Mouse (Mus musculus): ENCODE measurements around the gene Cga. TPM values are rescaled to one million over a fixed set of nuclear protein-coding genes. Genes with fewer than 3 reads are reported as not detected.

Gene Cga
- not detected in 2 replicates for polyA plus RNA-seq (2012; ENCODE audit: insufficient read depth, insufficient read length, missing spikeins)

DNA sequence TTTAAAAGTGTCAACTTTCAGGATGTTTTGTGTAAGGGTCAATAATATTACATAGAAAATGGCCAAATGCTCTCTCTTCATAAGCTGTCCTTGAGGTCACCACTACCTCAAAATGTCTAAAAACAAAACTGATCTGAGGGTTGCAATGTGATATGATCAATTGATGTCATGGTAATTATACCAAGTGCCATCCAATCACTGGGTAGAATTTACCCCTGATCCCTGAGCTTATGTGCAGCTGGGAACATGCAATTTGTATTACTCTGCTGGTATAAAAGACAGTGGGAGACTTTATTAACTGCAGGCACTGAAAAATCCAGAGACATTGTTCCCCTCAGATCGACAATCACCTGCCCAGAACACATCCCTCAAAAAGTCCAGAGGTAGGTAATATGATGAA lies at the start of gene Cga:
Cga (plus strand) TSS at position 301 of the 400 bp plus-strand sequence.
- Histone ChIP-seq H3K27ac (replicated peaks; ENCODE audit: low read depth, low read length) (no peak within 1 kb of the TSS), H3K4me1 (ENCODE audit: control insufficient read depth, insufficient read depth, insufficient read length, low read length) (no peaks in the 10 kb centered on the region), H3K4me3 (ENCODE audit: insufficient read depth, low read depth, low read length) (no peak within 1 kb of the TSS)

DNA sequence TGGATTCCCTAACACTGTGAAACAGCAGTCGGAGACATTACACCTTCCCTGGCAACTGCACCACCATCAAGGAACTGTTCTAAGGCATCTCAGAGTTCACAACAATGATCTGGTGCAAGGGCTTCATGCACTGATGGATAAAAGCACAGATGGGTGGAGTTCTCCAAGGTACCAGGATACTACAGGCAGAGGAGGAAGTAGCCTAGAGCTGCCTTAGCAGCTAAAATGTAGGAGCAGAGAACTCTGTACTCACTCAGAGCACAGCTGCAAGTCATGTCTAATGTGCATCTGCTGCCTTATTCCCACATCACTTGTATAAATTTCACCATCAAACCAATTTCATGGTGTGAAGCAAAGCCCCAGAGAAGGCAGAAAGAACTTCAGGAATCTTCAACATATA lies 49.7 kb upstream of the Cga start:
- no peak overlapping the region for H3K4me3 ChIP-seq (ENCODE audit: insufficient read depth, low read depth, low read length)
- H3K27ac ChIP-seq (replicated peaks; ENCODE audit: low read depth, low read length), result no peak overlapping the region
- H3K4me1 ChIP-seq (ENCODE audit: control insufficient read depth, insufficient read depth, insufficient read length, low read length), result peaks cover 13% of the 10 kb centered on the region

DNA sequence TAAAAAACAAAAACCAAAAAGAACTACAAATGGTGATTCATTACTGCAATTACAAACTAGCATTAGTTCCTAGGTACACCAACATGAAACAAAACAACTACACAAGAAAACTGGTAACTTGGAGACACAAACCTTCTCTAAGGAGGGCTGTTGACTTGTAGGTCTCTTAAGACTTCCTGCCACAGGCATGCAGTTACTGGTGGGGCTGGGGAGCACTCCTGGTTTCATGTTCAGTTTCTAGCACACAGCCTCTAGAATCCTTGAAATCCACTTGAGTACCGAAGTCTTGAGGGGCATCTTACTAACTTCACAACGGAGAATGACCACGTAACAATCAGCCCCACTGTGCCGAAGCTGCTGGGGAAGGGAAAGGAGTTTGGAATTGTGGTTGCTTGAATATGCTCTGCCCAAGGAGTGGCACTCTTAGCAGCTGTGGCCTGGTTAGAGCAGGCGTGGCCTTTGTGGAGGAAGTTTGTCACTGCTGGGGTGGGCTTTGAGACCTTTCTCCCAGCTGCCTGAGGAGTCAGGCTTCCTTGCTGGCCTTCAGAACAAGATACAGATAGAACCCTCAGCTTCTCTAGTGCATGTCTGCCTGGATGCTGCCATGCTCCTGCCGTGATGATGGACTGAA lies 45.8 kb upstream of the Cga start:
- Histone ChIP-seq H3K4me3 (ENCODE audit: insufficient read depth, low read depth, low read length) (no peak overlapping the region), H3K27ac (replicated peaks; ENCODE audit: low read depth, low read length) (no peak overlapping the region), H3K4me1 (ENCODE audit: control insufficient read depth, insufficient read depth, insufficient read length, low read length) (peaks cover 12% of the 10 kb centered on the region)

GRCm38 (mm10) chr4:34850156-34850555 lies 43.4 kb upstream of the Cga start:
- peaks cover 4% of the 10 kb centered on the region; the same call in 1 of the 2 replicates for H3K4me1 ChIP-seq (ENCODE audit: control insufficient read depth, insufficient read depth, insufficient read length, low read length)
- no peak overlapping the region for H3K27ac ChIP-seq (replicated peaks; ENCODE audit: low read depth, low read length)

GRCm38 (mm10) chr4:34852051-34852450 lies 41.5 kb upstream of the Cga start:
- H3K27ac ChIP-seq (replicated peaks; ENCODE audit: low read depth, low read length), result no peak overlapping the region
- peaks cover 4% of the 10 kb centered on the region; the same call in 1 of the 2 replicates for H3K4me1 ChIP-seq (ENCODE audit: control insufficient read depth, insufficient read depth, insufficient read length, low read length)
- H3K4me3 ChIP-seq (ENCODE audit: insufficient read depth, low read depth, low read length), result no peak overlapping the region

More at GRCm38 (mm10) chr4:34850156-34850555, 43.4 kb upstream of the Cga start:
- no peak overlapping the region for H3K4me3 ChIP-seq (ENCODE audit: insufficient read depth, low read depth, low read length)

DNA sequence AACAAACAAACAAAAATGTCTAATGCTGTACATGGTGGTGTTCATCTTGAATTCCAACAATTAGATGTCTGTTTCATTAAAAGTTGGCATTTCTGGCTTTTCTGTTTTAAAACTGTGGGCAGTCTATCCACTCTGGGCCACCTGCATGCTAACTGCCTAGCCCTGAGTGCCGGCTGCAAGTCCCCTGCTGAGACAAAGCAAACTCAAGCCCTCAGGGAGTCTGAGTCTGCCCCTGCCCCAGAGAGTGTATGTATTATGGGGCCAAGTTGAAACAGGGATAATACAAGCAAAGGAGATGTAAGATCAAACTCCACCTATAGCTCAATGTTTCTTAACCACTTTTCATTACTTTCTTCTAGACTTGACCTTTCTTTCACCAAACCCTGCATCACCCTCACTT lies 37.6 kb upstream of the Cga start:
- H3K4me3 ChIP-seq (ENCODE audit: insufficient read depth, low read depth, low read length), result no peak overlapping the region
- H3K4me1 ChIP-seq (ENCODE audit: control insufficient read depth, insufficient read depth, insufficient read length, low read length), result peaks cover 13% of the 10 kb centered on the region
- no peak overlapping the region for H3K27ac ChIP-seq (replicated peaks; ENCODE audit: low read depth, low read length)

GRCm38 (mm10) chr4:34858903-34859302 lies 34.7 kb upstream of the Cga start:
- H3K4me3 ChIP-seq (ENCODE audit: insufficient read depth, low read depth, low read length), result no peak overlapping the region
- H3K27ac ChIP-seq (replicated peaks; ENCODE audit: low read depth, low read length), result no peak overlapping the region
- peaks cover 13% of the 10 kb centered on the region for H3K4me1 ChIP-seq (ENCODE audit: control insufficient read depth, insufficient read depth, insufficient read length, low read length)

GRCm38 (mm10) chr4:34859416-34859815 lies 34.2 kb upstream of the Cga start:
- Histone ChIP-seq H3K4me1 (ENCODE audit: control insufficient read depth, insufficient read depth, insufficient read length, low read length) (peaks cover 13% of the 10 kb centered on the region), H3K4me3 (ENCODE audit: insufficient read depth, low read depth, low read length) (no peak overlapping the region), H3K27ac (replicated peaks; ENCODE audit: low read depth, low read length) (no peak overlapping the region)

DNA sequence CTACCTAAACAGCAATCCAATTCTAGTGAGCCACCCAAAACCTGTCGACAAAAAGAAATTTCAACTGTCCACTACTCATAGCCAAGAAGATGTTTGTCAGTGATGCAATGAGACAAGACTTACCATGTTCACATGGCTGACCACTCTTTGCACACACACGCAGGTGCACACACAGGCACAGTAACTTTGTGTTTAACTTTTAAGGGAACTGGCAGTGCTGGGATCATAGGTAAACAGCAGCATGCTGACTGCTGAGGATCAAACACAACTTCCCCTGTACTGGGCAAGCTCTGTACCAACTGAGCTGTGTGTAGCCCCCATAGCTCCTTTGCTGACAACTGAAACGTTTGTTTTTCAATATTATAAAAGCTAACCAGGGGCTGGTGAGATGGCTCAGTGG lies 32.1 kb upstream of the Cga start:
- Histone ChIP-seq H3K4me1 (ENCODE audit: control insufficient read depth, insufficient read depth, insufficient read length, low read length) (peaks cover 13% of the 10 kb centered on the region), H3K27ac (replicated peaks; ENCODE audit: low read depth, low read length) (no peak overlapping the region), H3K4me3 (ENCODE audit: insufficient read depth, low read depth, low read length) (no peak overlapping the region)

- H3K27ac ChIP-seq (replicated peaks; ENCODE audit: low read depth, low read length), result no peak overlapping the region
- H3K4me3 ChIP-seq (ENCODE audit: insufficient read depth, low read depth, low read length), result no peak overlapping the region
- H3K4me1 ChIP-seq (ENCODE audit: control insufficient read depth, insufficient read depth, insufficient read length, low read length), result peaks cover 11% of the 10 kb centered on the region
These were observed 23.8 kb upstream of the Cga start for GRCm38 (mm10) chr4:34869813-34870212.

GRCm38 (mm10) chr4:34872896-34873495 lies 20.6 kb upstream of the Cga start:
- H3K4me1 ChIP-seq (ENCODE audit: control insufficient read depth, insufficient read depth, insufficient read length, low read length), result peaks cover 13% of the 10 kb centered on the region
- H3K27ac ChIP-seq (replicated peaks; ENCODE audit: low read depth, low read length), result no peak overlapping the region
- H3K4me3 ChIP-seq (ENCODE audit: insufficient read depth, low read depth, low read length), result no peak overlapping the region

- H3K4me3 ChIP-seq (ENCODE audit: insufficient read depth, low read depth, low read length), result no peak overlapping the region
- no peak overlapping the region for H3K27ac ChIP-seq (replicated peaks; ENCODE audit: low read depth, low read length)
- peaks cover 13% of the 10 kb centered on the region for H3K4me1 ChIP-seq (ENCODE audit: control insufficient read depth, insufficient read depth, insufficient read length, low read length)
These were observed 19.3 kb upstream of the Cga start for GRCm38 (mm10) chr4:34874234-34874633.

DNA sequence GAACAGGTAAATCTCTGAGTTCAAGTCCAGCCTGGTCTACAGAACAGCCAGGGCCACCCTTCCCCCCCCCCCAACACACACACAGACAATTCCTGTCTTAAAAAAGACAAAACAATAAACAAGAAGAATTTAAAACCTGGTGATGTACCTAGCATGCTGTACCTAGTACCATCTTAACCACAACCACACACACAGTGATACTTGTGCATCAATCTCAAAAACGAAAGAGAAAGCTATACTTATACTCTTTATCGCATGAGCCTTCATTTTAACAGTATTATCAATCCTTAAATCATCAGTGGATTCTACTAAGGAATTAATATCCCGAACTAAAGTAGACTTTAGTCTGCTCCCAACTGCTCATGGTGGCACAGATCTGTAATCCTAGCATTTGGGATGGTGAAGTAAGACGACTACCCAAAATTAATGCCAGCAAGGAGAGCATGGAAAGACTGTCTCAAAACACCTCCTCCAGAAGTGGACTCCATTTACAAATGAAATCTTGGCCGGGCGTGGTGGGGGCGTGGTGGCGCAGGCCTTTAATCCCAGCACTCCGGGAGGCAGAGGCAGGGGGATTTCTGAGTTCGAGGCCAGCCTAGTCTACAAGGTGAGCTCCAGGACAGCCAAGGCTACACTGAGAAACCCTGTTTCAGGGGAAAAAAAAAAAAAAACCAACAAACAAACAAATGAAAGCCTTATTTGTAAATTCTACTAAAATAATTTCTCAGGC lies 12.5 kb upstream of the Cga start:
- H3K4me1 ChIP-seq (ENCODE audit: control insufficient read depth, insufficient read depth, insufficient read length, low read length), result peaks cover 5% of the 10 kb centered on the region
- no peak overlapping the region for H3K27ac ChIP-seq (replicated peaks; ENCODE audit: low read depth, low read length)
- H3K4me3 ChIP-seq (ENCODE audit: insufficient read depth, low read depth, low read length), result peak overlapping the region; percentile 9; the same call in 1 of the 2 replicates

GRCm38 (mm10) chr4:34881851-34882250 lies 11.7 kb upstream of the Cga start:
- peaks cover 4% of the 10 kb centered on the region for H3K4me1 ChIP-seq (ENCODE audit: control insufficient read depth, insufficient read depth, insufficient read length, low read length)
- H3K27ac ChIP-seq (replicated peaks; ENCODE audit: low read depth, low read length), result no peak overlapping the region
- H3K4me3 ChIP-seq (ENCODE audit: insufficient read depth, low read depth, low read length), result peak overlapping the region; percentile 93

DNA sequence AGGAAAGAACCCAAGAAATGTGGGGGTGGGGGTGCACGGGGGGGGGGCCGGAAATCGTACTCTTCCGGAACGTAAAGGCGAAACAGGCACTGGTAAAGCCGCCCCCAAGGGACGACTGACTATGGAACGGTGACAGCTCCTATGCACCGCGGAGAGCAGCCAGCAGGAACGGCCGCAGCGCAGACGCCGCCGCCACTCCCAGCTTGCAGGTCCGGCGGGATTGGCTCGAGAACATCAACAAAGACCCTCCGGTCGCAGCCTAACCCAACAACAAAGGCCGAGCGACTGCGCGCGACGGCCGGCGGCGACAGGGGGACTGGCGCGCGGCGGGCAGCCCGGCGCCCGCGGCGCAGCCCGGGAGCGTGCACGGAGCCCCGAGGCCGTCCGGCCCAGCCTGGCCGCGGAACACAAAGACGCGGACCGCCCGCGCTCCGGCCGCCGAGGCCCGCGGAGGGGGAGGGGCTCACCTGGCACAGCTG lies 11.2 kb upstream of the Cga start:
- Histone ChIP-seq H3K27ac (replicated peaks; ENCODE audit: low read depth, low read length) (peak overlapping the region; percentile 56), H3K4me1 (ENCODE audit: control insufficient read depth, insufficient read depth, insufficient read length, low read length) (peaks cover 3% of the 10 kb centered on the region), H3K4me3 (ENCODE audit: insufficient read depth, low read depth, low read length) (peak overlapping the region; percentile 93)

Data from brown adipose tissue, adult 24 weeks (tissue).